Mouse (Mus musculus) cortical plate, adult 2 months (tissue): ENCODE measurements around the gene Rnf34.

Experiments
- CTCF ChIP-seq: fragments of 200-500 bp; IDR thresholded peaks from 2 replicates; pipeline ENCODE4 v1.5.1; 2011; ENCODE audit warnings: mild to moderate bottlenecking, control low read depth, low read length; ENCODE audit not compliant: insufficient read depth; ENCODE audit errors: extremely low read depth
- POLR2A ChIP-seq: fragments of 200-500 bp; IDR thresholded peaks from 2 replicates; pipeline ENCODE4 v1.6.1; 2011; ENCODE audit warnings: mild to moderate bottlenecking, low read length, control low read depth; ENCODE audit not compliant: insufficient read depth; ENCODE audit errors: extremely low read depth

- no peak for TF ChIP-seq POLR2A
- TF ChIP-seq CTCF = no peak
Observed at GRCm38 (mm10) chr5:122832536-122832935, 17.3 kb upstream of the Rnf34 start.
